Mouse (Mus musculus) layer of hippocampus, postnatal 14 days (tissue): ENCODE measurements at regions not wholly inside any gene's neighbourhood (a gene's known extent, or its start where the extent isn't known, plus 50 kb on each side); places are given as distances from the start of the nearest gene placed in this dataset.

ENCODE experiments used
- DNase-seq, 2 experiments: peaks; one replicate each; pipeline ENCODE4 v3.0.0; 2021 to 2022; ENCODE audit warnings: low spot score in 2 of 2, mixed read lengths in 1 of 2

DNA sequence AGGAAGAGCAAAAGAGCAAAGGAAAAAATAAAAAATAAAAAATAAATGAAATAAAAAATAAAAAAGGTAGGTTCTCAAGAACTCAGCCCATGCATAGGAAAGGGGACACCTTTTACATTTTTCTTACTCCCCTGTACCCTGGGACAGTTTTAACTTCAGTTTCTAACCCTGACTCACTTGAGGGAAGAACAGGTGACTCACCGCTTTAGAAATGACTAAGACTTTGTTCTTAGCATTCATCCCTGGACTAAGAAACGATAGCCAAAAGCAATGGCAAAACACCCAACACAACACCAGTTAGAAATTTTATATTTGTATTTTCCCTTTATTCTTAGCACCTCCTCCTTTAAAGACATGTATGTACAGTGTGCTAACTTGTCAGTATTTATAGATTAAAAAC, 161.5 kb upstream of the Samsn1 start:
- DNase-seq, result no peak

DNA sequence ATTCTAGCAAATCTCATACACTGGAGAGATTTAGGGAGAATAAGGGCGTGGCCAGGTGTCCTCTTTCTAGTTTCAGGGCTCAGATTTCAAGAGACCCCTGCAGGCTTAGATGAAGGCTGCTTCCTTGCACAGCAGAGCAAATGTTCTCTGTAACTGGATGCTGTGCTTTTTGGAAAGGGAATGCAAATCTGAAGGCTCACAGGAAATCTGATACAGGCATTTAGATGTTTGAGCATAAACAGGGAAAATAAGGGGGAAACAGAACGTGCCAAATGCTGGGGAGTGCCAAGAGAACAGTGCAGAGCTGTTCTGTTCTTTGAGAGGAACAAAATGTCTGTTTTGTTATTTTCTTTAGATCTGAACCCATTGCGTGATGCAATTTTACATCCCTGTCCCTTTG, 161.0 kb upstream of the Samsn1 start:
- peak; percentile 10 to 49 for DNase-seq

DNA sequence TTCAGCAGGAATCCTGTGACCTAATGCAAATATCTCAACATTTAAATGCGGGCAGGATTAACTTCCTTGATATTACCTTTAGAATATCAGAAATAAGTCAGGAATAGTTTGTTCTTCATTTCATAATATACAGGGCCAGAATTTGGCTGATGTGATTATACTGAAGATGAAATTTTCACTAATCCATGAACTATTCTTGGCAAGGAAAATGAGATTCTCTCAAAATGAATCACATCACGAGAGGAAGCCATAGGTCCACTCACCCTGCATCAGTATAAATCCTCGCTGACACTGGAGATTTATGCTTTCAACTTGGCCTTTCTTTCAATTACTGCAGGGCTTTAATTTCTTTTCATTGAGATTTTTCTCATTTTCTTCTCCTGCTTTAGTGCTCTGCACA, 159.5 kb upstream of the Samsn1 start:
- DNase-seq, result no peak

DNA sequence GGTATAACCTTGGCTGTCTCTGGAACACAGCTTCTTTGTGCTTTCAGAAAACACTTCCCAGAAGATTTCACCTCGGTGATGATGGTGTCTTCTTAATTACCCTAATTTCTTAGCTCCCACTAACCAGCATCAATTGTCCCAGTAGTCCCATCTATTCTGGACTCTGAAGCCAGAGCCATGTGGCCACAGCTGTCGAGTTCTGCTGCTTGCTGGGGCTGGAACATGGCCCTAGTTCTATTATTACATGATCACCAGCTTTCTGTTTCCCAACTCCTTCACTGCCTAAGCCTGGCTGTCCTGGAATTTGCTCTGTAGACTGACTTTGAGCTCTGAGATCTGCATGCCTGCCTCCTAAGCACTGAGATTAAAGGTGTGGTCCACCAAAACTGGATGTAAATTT, 145.6 kb upstream of the Samsn1 start:
- DNase-seq, result no peak

DNA sequence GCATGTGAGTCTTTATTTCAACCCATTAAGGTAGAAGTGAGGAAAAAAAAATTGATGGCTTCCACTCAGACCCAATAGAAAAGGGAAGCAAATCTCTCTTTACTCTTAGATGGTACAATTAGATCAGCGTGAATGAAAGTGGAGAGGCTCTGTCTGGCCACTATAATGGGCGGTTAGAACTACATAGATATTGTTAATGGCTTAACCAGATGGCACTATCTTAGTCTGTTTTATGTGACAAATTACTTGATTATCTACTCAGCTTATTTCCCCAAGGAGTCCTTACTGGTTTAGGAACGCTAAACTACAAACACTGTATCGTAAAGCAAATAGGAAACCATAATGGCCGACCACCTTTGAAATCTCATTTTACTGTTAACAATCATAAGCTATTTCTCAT, 138.8 kb upstream of the Samsn1 start:
- DNase-seq, result no peak

DNA sequence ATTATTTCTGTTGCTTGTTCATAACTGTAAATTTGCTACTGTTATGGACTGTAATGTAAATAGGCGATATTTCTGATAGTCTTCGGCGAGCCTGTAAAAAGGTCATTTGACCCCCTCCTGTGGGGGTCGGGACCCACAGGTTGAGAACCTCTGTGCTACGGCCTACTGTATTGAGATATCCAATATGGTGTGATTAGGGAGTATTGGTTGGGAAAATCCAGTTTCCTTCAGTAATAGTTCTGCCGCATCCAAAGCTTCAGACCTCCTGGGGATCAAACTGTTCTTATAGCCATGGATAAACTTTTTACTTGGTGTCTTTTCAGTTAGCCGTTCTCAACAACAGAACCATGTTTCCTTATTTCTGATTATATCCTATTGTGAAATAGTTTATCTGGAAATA, 136.5 kb upstream of the Samsn1 start:
- no peak for DNase-seq

DNA sequence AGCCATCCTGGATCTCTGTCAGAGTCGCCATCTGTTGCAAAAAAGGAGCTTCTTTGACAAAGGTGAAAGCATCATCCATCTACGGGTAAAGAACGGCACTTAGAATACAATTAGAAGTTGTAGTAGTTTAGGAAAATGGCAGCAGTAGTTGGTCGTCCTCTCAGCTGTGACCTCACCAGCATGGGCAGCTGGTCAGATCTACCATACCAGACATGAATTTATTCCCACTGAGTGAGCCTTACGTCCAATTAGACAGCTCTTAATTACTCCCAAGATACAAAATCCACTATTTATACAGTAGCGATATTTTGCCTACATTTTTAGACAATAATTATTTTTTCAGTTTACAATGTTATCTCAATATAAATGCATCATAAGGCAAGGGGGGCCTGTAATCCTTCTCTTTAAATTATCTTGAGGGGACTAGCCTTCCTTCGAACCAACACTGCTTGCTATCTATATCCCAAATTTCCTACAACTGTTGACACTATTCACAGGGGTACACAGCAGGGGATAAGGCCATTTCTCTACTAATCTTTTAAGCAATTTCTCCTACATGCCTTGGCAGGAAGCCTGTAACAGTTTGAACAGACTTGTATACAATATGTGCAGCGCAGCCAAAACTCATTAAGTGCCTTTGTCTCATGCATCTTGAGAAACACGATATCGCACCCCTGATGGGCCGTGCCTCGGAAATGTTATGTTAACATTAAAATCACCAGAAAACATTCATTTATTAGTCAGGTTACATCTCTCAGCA, 131.9 kb upstream of the Samsn1 start:
- peak in 1 of 2 experiments; percentile 12 for DNase-seq

DNA sequence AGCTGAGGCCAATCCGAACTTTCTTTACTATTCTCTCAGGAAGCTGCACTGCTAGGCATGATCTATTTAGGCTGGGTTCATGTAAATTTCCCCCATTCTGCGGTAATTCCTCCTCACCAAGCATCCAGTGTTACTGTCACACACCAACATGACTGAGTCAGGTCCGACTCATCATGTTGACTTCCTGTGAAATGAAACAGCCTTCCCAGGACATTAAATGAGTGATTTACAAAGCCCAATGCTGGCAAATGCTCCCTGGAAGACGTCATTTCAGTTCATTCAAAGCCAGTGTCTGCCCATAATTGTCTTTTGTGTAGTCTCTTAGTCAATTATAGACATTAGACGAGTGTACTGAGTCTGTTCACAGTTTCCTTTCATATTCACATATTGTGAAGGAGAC, 127.5 kb upstream of the Samsn1 start:
- no peak for DNase-seq

DNA sequence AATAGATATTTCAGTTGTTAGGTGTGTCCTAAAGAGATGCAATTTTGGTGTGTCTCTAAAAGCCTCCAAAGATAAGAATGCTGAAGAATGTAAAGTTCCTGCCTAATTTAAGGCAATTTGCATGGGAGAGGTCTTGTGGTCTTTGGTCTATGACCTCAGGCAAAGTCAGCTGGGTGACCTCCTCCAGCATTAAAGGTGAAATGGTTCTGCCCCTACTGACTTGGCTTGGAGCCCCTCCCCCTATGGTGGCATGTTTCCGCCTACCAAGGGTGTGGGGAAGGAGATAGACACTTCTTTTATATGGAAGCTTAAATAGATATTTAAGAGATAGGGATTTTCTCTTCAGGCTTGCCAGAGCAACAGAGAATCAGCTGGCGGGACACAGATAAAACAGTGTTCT, 111.8 kb upstream of the Samsn1 start:
- no peak for DNase-seq

DNA sequence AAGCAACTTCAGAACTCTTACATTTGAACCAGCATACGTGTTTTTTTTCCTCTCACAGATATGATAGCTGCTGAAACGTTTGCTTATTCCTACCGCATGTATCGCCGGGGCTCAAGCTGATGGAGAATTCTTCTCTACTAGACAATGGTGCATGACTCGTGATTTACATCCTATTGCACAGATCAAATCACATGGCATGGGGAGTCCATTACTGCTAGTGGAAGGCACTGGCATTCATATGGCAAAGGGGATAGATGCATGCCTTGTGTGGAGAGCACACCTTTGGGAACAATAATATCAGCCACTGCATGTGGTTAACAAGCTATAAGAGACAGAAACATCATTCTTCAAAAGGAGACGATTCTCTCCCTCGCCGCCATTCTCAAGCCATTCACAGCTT, 108.4 kb upstream of the Samsn1 start:
- no peak for DNase-seq

DNA sequence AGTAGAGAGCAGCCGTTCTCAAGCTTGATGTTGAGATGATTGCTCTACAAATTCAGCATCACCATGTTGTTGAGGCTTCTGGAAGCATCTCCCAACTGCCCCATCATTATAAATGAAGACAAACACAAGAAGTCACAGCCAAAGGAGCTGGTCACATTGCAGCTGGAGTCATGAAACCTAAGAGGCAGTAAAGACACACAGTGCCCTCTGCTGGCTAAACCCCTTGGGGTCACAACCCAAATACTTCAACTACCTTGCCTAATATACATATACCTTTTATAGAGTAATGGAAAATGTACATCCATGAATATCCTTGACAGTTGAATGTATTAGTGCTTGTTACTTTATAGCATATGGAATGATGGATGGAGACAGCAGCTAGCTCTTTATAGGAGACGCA, 107.9 kb upstream of the Samsn1 start:
- DNase-seq, result no peak

DNA sequence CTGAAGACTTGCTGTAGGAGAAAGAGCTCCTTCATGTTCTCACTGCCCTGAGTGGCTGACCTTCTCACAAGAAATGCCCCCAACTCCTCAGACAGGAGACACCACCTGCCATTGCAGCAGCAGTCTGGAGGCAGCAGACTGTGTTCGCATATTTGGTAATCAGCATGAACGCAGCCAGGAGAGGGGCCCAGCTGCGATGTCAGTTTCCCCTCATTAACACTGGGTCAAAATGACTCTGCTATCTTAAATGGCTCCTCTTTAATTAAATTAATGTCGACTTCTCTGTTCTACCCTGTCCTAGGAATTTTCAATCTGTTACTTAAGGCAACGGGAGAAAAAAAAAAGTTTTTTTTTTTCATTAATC, 100.9 kb upstream of the Samsn1 start:
- no peak for DNase-seq

DNA sequence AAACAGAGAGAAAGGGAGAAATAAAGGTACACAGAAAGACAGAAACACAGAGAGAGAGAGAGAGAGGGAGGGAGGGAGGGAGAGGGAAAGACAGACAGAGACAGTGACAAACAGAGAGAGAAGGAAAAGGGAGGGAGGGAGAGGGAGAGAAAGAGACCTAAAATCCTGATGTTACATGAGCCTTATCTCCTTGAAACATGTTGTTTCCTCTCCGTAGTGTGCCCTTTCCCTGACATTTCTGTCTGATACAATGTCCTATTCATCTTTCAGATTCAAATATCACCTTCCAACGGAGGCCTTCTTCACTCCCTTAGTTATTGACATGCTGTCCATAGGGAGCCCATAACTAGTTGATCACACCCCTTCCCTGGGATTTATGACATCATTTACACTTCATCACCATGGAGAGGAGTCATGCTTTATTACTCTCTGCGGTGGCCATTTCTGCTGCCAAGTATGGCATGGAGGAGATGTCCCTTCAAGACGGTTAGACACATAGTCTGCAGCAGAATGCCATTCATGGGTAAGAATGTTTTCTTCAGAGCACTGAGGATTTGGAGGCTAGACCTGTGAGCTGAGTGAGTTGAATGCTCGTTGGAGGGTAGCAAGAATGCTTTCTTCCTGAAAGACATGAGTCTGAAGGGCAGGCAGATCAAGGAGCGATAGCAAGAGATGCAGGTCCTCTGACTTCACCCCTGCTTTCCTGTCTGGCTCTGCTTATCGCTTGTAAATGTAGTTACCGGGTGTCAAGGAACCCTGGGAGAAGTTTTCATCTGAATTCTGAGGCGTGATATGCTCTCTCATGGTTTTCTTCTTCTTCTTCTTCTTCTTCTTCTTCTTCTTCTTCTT, 100.3 kb upstream of the Samsn1 start:
- DNase-seq, result no peak

DNA sequence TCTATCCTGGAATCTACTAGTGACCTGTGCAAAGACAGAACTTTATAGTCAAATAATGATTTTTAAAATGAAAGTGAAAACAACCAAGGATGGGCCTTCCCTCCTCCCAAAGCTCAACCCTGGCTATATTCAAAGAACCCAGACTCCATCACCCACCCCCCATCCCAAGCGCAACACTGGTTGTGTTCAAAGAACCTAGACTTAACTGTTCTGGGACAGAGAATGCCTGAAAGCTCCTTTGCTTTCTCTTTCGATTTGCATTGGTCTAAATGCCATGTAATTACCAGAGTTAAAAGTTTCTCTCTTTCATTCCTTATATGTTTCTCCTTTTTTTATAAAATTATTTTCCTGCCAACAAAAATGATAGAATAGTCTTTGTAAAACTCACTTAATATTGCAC, 98.6 kb upstream of the Samsn1 start:
- DNase-seq, result no peak

DNA sequence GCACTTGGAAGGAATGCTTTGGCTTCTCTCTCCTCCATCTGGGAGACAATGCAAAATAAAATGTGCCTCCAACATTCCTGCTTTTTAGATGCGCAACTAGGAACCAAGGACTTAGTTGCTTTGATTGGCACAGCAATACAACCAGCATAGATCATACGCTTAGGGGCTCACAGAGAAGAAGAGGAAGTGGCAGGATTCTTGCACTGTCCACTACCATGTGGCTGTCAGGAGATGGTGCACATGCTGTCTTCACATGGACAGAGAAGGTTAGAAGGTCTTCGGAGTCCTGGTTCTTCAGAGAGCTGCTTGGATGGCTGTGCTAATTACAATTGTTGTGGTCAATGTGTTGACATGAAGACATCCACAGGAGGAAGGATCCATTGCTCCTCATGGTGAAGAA, 88.3 kb upstream of the Samsn1 start:
- peak in 1 of 2 experiments; percentile 33 for DNase-seq

DNA sequence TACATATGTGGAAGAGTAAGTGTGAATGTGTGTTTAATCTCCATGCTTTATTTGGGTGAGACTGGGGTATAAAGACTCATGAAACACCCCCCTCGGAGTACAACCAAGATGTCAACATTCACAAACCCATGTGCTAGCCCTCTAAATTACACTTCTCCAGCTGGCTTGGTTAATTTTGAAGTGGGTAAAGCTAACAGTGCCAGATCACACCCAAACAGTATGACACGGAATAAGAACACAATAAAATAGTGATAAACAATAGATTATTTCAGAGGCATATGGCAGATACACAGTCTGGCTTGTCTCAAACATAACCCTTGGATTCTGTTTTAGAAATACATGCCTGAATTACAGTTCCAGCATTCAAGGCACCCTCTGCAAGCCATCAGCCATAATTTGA, 86.4 kb upstream of the Samsn1 start:
- peak in 1 of 2 experiments; percentile 26 for DNase-seq

DNA sequence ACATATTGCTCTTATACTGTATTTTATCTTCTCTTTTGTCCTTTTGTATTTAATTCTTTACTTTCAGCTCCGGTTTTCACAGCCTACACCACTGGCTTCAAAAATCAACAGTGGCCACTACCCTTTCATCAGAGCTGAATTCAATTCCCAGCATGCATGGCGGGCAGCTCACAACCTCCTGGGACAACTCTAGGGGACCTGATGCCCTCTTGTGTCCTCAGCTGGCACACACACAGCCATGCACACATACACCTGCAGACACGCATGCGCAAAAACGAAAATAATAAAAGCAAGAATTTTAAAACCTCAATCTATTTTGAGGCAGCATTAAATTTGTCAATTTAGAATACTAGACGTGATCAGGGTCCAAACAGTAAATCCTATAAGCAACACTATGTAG, 82.6 kb upstream of the Samsn1 start:
- DNase-seq, result no peak

DNA sequence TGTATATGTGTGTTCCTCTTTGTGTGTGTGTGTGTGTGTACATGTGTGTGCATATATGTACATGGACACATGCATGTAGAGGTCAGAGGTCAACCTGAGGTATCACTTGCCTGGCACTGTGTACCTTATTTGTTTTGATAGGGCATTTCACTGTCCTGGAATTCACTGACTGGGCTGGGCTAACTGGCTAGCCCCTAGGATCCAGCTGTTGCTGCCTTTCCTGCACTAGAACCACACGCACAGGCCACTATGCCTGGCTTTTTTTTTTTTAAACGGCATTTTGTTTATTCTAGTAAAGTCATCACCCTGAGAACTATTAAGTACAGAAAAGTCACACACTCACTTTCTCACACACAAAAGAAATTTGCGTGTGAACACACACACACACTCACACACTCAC, 79.7 kb upstream of the Samsn1 start:
- DNase-seq, result no peak

DNA sequence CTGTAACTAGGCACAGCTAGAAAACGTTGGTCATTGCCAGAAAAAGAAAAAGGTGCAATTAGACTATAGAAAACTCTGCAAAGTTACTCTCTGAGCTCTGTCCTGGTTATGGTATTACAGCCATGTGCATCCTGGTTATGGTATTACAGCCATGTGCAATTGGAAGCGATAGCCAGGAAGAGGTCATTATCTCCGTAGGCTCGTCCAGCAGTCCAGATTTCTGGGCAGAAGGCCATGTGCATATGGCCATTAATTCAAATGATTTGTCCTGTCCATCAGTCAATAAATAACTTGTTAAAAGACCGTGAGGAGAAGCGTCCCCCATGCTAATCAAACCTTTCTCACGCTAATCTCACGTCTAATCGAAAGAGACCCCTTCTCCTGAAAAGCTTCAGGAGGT, 75.7 kb upstream of the Samsn1 start:
- DNase-seq, result no peak

DNA sequence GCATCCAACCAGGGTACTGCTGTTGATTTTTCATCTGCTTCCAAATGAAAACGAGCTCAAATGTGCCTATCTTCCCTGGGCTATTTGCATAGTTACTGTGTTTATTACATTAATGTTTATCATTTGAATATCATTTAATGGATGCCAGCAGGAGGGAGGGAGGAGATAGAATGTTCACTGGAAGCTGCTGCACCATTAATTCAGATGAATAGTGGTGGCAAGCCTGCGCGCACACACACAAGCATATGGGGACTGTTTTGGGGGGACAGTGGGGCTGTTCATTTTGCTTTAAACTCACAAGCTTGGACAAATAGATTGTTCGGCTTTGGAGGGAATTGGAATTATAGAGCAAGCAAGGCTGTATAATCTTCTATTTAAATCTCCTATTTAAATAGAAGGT, 74.3 kb upstream of the Samsn1 start:
- DNase-seq, result no peak

DNA sequence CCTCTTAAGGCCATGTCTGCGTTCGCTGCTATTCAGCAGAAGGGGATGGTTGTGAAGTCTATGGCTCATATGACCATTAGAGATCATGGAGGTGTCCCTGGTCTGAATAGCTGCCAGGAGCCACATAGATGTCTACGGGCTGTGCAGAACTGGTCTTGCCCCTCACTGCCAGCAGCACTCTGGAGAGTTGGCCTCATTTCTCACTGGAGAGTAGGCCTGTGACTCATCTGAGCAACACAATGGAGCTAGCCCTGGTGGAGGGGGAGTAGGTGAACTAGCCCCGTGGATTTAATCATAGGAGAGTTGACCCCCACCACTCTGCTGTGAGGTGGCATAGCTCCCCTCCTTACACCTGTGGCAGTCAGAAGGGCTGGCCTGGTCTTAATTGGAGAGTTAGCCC, 63.3 kb upstream of the Samsn1 start:
- DNase-seq, result no peak

DNA sequence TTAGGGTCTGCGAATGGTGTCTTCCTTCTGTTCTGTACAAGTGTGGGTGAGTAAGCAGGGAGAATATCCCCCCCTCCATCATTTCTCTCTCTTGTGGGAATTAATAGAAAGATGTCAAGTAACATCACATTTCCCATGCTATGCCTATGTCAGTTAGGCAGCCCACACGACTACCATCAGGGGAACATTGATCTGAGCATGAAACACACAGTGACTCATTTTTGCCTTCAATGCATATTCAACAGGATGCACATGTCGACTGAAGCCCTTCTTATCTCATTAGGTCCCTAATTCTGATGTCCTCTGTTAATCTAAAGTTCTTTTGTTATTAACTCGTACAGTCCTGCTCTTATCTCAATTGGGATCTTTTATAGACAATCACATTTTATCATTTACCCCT, 60.4 kb upstream of the Samsn1 start:
- no peak for DNase-seq
